Mouse (Mus musculus) hindbrain, embryonic 11.5 days (tissue): ENCODE measurements around the gene Bcl2. TPM values are rescaled to one million over a fixed set of nuclear protein-coding genes. Genes with fewer than 3 reads are reported as not detected.
A peak's percentile ranks its signal among the peaks of the same experiment; 100 is the strongest.

Experiments
- ATAC-seq: fragments of 200-750 bp; cut with Nextera tagmentation; 2 replicates; pipeline ENCODE4 v1.8.0; 2017; ENCODE audit warnings: mild to moderate bottlenecking, moderate TSS enrichment, moderate library complexity; ENCODE audit not compliant: low FRiP score
- DNase-seq: peaks from one replicate; pipeline ENCODE4 v3.0.0-alpha.2; 2015; ENCODE audit warnings: low spot score
- H3K27ac ChIP-seq: fragments of 300-500 bp; sonication (generic); 2 replicates; pipeline ENCODE4 v1.5.1; 2014; ENCODE audit warnings: mild to moderate bottlenecking, low read depth, low read length
- H3K27me3 ChIP-seq: fragments of 300-500 bp; sonication (generic); 2 replicates; pipeline ENCODE4 v1.6.1; 2014; ENCODE audit warnings: mild to moderate bottlenecking, low read length, moderate library complexity, mixed read lengths; ENCODE audit not compliant: control insufficient read depth, insufficient read depth
- H3K36me3 ChIP-seq: fragments of 300-500 bp; sonication (generic); 2 replicates; pipeline ENCODE4 v1.6.1; 2014; ENCODE audit warnings: mild to moderate bottlenecking, low read length, moderate library complexity, mixed read lengths; ENCODE audit not compliant: control insufficient read depth, insufficient read depth
- H3K4me1 ChIP-seq: fragments of 300-500 bp; sonication (generic); replicated peaks from 2 replicates; pipeline ENCODE4 v1.6.1; 2014; ENCODE audit warnings: low read length, mixed read lengths; ENCODE audit not compliant: control insufficient read depth, insufficient read depth
- H3K4me2 ChIP-seq: fragments of 300-500 bp; sonication (generic); replicated peaks from 2 replicates; pipeline ENCODE4 v1.6.1; 2014; ENCODE audit warnings: mild to moderate bottlenecking, low read depth, low read length
- H3K4me3 ChIP-seq: fragments of 300-500 bp; sonication (generic); 2 replicates; pipeline ENCODE4 v1.5.1; 2014; ENCODE audit warnings: low read depth, low read length
- H3K9ac ChIP-seq: fragments of 300-500 bp; sonication (generic); 2 replicates; pipeline ENCODE4 v1.6.1; 2014; ENCODE audit warnings: low read depth, low read length
- H3K9me3 ChIP-seq: fragments of 300-500 bp; sonication (generic); 2 replicates; pipeline ENCODE4 v1.6.1; 2016; ENCODE audit warnings: low read length; ENCODE audit not compliant: control insufficient read depth
- WGBS: fragments of 180-500 bp; shearing (Covaris S2); extraction: QIAGEN DNeasy Blood & Tissue Kit; methylation state at CpG from one replicate; pipeline ENCODE4 v1.1.7; 2014; 5-methylcytosine and 5-hydroxymethylcytosine counted together
- polyA plus RNA-seq: library from polyadenylated mRNA; unstranded; fragments of >200 nt; fragmentation: Nextera tagmentation; extraction: Ambion mirVana; gene quantifications from 2 replicates; pipeline ENCODE4 v1.2.1, GENCODE M21; 2014

The Bcl2 gene
- polyA plus RNA-seq, 1 experiment from 2014 or later = 6.9 TPM

GRCm38 (mm10) chr1:106629470-106629830 is 84.6 kb downstream of the Bcl2 start:
- Histone ChIP-seq H3K4me2 (no peak overlapping the region), H3K9me3 (no peaks in the 10 kb centered on the region), H3K36me3 (no peaks in the 10 kb centered on the region), H3K27me3 (no peaks in the 10 kb centered on the region), H3K4me1 (peaks cover 2% of the 10 kb centered on the region; the same call in 1 of the 2 replicates), H3K27ac (no peak overlapping the region; the same call in 1 of the 2 replicates), H3K4me3 (no peak overlapping the region), H3K9ac (no peak overlapping the region)
- ATAC-seq (peak; percentile 43; the same call in 1 of the 2 replicates), DNase-seq (peak; percentile 17)
- 8% methylated on average over 4 of the region's 4 CpGs for WGBS

GRCm38 (mm10) chr1:106628718-106629469 is 85.2 kb downstream of the Bcl2 start:
- Histone ChIP-seq H3K9ac (no peak overlapping the region), H3K9me3 (no peaks in the 10 kb centered on the region), H3K27me3 (no peaks in the 10 kb centered on the region), H3K4me2 (no peak overlapping the region), H3K4me1 (peaks cover 2% of the 10 kb centered on the region; the same call in 1 of the 2 replicates), H3K36me3 (no peaks in the 10 kb centered on the region), H3K27ac (no peak overlapping the region), H3K4me3 (no peak overlapping the region)
- peak; percentile 39 for DNase-seq
- ATAC-seq = peak; percentile 72
- WGBS = 35% methylated on average over 3 of the region's 3 CpGs

- DNase-seq (no peak), ATAC-seq (no peak)
- Histone ChIP-seq H3K4me1 (peaks cover 2% of the 10 kb centered on the region; the same call in 1 of the 2 replicates), H3K9ac (no peak overlapping the region), H3K27ac (no peak overlapping the region), H3K27me3 (no peaks in the 10 kb centered on the region), H3K36me3 (no peaks in the 10 kb centered on the region), H3K9me3 (no peaks in the 10 kb centered on the region), H3K4me3 (no peak overlapping the region), H3K4me2 (no peak overlapping the region)
Observed at GRCm38 (mm10) chr1:106628279-106628678, 85.8 kb downstream of the Bcl2 start.

GRCm38 (mm10) chr1:106627241-106627640 is 86.8 kb downstream of the Bcl2 start:
- H3K27ac ChIP-seq = no peak overlapping the region
- no peak for ATAC-seq
- no peak for DNase-seq
- H3K36me3 ChIP-seq = no peaks in the 10 kb centered on the region
- peaks cover 2% of the 10 kb centered on the region; the same call in 1 of the 2 replicates for H3K4me1 ChIP-seq
- H3K4me3 ChIP-seq = no peak overlapping the region
- WGBS = 67% methylated on average over 5 of the region's 5 CpGs
- no peaks in the 10 kb centered on the region for H3K27me3 ChIP-seq
- no peaks in the 10 kb centered on the region for H3K9me3 ChIP-seq
- H3K4me2 ChIP-seq = no peak overlapping the region
- H3K9ac ChIP-seq = no peak overlapping the region

GRCm38 (mm10) chr1:106620174-106620931 is 93.7 kb downstream of the Bcl2 start:
- H3K9ac ChIP-seq = no peak overlapping the region
- H3K4me2 ChIP-seq = no peak overlapping the region
- H3K36me3 ChIP-seq = no peaks in the 10 kb centered on the region
- no peaks in the 10 kb centered on the region for H3K4me1 ChIP-seq
- no peak for ATAC-seq
- H3K27ac ChIP-seq = no peak overlapping the region
- no peak for DNase-seq
- no peaks in the 10 kb centered on the region for H3K27me3 ChIP-seq
- no peak overlapping the region for H3K4me3 ChIP-seq
- H3K9me3 ChIP-seq = no peaks in the 10 kb centered on the region
- 70% methylated on average over 3 of the region's 3 CpGs for WGBS

GRCm38 (mm10) chr1:106618814-106619213 is 95.3 kb downstream of the Bcl2 start:
- H3K27me3 ChIP-seq = no peaks in the 10 kb centered on the region
- DNase-seq (no peak), ATAC-seq (no peak)
- H3K9ac ChIP-seq = no peak overlapping the region
- no peak overlapping the region for H3K27ac ChIP-seq
- H3K4me3 ChIP-seq = no peak overlapping the region
- no peaks in the 10 kb centered on the region for H3K9me3 ChIP-seq
- no peaks in the 10 kb centered on the region for H3K36me3 ChIP-seq
- WGBS = 84% methylated on average over 3 of the region's 3 CpGs
- no peak overlapping the region for H3K4me2 ChIP-seq
- H3K4me1 ChIP-seq = no peaks in the 10 kb centered on the region

- ATAC-seq = no peak
Observed at GRCm38 (mm10) chr1:106616955-106617354, 97.1 kb downstream of the Bcl2 start.

GRCm38 (mm10) chr1:106613371-106613770 is 100.7 kb downstream of the Bcl2 start:
- Histone ChIP-seq H3K27ac (no peak overlapping the region), H3K9me3 (no peaks in the 10 kb centered on the region), H3K27me3 (no peaks in the 10 kb centered on the region), H3K9ac (no peak overlapping the region), H3K4me1 (no peaks in the 10 kb centered on the region), H3K4me3 (no peak overlapping the region), H3K4me2 (no peak overlapping the region), H3K36me3 (no peaks in the 10 kb centered on the region)
- ATAC-seq (no peak), DNase-seq (no peak)
- WGBS = 77% methylated on average over 5 of the region's 5 CpGs

More at GRCm38 (mm10) chr1:106616955-106617354, 97.1 kb downstream of the Bcl2 start:
- H3K27me3 ChIP-seq = no peaks in the 10 kb centered on the region
- H3K27ac ChIP-seq = no peak overlapping the region
- no peaks in the 10 kb centered on the region for H3K36me3 ChIP-seq
- WGBS = 89% methylated on average over 5 of the region's 5 CpGs
- no peaks in the 10 kb centered on the region for H3K4me1 ChIP-seq
- H3K4me3 ChIP-seq = no peak overlapping the region
- no peak for DNase-seq
- no peak overlapping the region for H3K4me2 ChIP-seq
- no peaks in the 10 kb centered on the region for H3K9me3 ChIP-seq
- H3K9ac ChIP-seq = no peak overlapping the region
